Mouse (Mus musculus) heart, adult 18-20 months (tissue): ENCODE measurements at regions not wholly inside any gene's neighbourhood (a gene's known extent, or its start where the extent isn't known, plus 50 kb on each side); places are given as distances from the start of the nearest gene placed in this dataset.
"Not testable (repeated sequence)": the region's sequence is repeated elsewhere in the genome, so short reads cannot be mapped to it uniquely, and the experiment has no call there.

Source experiments
- DNase-seq, 2 experiments: peaks; one replicate each; pipeline ENCODE4 v3.0.0; 2021 to 2022; ENCODE audit warnings: mixed read lengths in 1 of 2

GRCm38 (mm10) chr3:111194541-111194940 is 943.7 kb upstream of the Prmt6 start:
- DNase-seq, result no peak

GRCm38 (mm10) chr3:111166698-111167097 is 915.9 kb upstream of the Prmt6 start:
- DNase-seq, result no peak

- DNase-seq, result not testable (repeated sequence)
Measured at GRCm38 (mm10) chr3:111141196-111141595, 890.4 kb upstream of the Prmt6 start.

- DNase-seq, result no peak
Measured at GRCm38 (mm10) chr3:111108982-111109381, 858.2 kb upstream of the Prmt6 start.

- DNase-seq, result peak; percentile 1
Measured at GRCm38 (mm10) chr3:111102646-111103045, 851.8 kb upstream of the Prmt6 start.

- no peak for DNase-seq
Measured at GRCm38 (mm10) chr3:111074311-111074710, 823.5 kb upstream of the Prmt6 start.

GRCm38 (mm10) chr3:111070301-111070700 is 819.5 kb upstream of the Prmt6 start:
- no peak for DNase-seq

- DNase-seq, result no peak
Measured at GRCm38 (mm10) chr3:111069843-111070242, 819.0 kb upstream of the Prmt6 start.

- no peak for DNase-seq
Measured at GRCm38 (mm10) chr3:111069156-111069555, 818.4 kb upstream of the Prmt6 start.

GRCm38 (mm10) chr3:111049638-111050037 is 798.8 kb upstream of the Prmt6 start:
- DNase-seq, result no peak
